Mouse (Mus musculus) heart, adult 2 months (tissue): ENCODE measurements around the gene Hspb9. TPM values are rescaled to one million over a fixed set of nuclear protein-coding genes. Genes with fewer than 3 reads are reported as not detected.

Experiments used
- DNase-seq, 2 experiments: peaks; one replicate each; pipeline ENCODE4 v3.0.0; 2021
- H3K27ac ChIP-seq: fragments of 200-600 bp; 2 replicates; pipeline ENCODE4 v1.8.1; 2022
- H3K27me3 ChIP-seq: fragments of 200-500 bp; 2 replicates; pipeline ENCODE4 v1.6.1; 2012; ENCODE audit warnings: mild to moderate bottlenecking, low read length, inconsistent platforms, mixed read lengths; ENCODE audit not compliant: control insufficient read depth, insufficient read depth
- H3K36me3 ChIP-seq: fragments of 200-500 bp; 2 replicates; pipeline ENCODE4 v1.6.1; 2012; ENCODE audit warnings: low read length, inconsistent platforms; ENCODE audit not compliant: control insufficient read depth, insufficient read depth
- H3K4me1 ChIP-seq: fragments of 200-500 bp; 2 replicates; pipeline ENCODE4 v1.6.1; 2011; ENCODE audit warnings: low read length; ENCODE audit not compliant: control insufficient read depth, insufficient read depth
- H3K4me3 ChIP-seq: fragments of 200-600 bp; 2 replicates; pipeline ENCODE4 v1.8.1; 2022
- H3K79me2 ChIP-seq: fragments of 200-500 bp; replicated peaks from 2 replicates; pipeline ENCODE4 v1.6.1; 2012; ENCODE audit warnings: mild to moderate bottlenecking, inconsistent platforms, low read length, moderate library complexity, mixed read lengths; ENCODE audit not compliant: control insufficient read depth, insufficient read depth
- H3K9ac ChIP-seq: fragments of 200-500 bp; 2 replicates; pipeline ENCODE4 v1.6.1; 2012; ENCODE audit warnings: low read depth, mild to moderate bottlenecking, control low read depth, inconsistent platforms, low read length, mixed read lengths
- CTCF ChIP-seq: fragments of 200-600 bp; IDR thresholded peaks from 2 replicates; pipeline ENCODE4 v1.8.1; 2022; ENCODE audit warnings: antibody characterized with exemption, mild to moderate bottlenecking, moderate library complexity
- EP300 ChIP-seq: fragments of 200-500 bp; IDR thresholded peaks from 2 replicates; pipeline ENCODE4 v1.6.1; 2011; ENCODE audit warnings: low read depth, low read length, control low read depth; ENCODE audit not compliant: insufficient read depth
- POLR2A ChIP-seq: fragments of 200-500 bp; IDR thresholded peaks from 2 replicates; pipeline ENCODE4 v1.6.1; 2011; ENCODE audit warnings: mild to moderate bottlenecking, low read depth, low read length, control low read depth; ENCODE audit not compliant: insufficient read depth
- WGBS: fragments of 180-500 bp; shearing (Covaris S2); methylation state at CpG from one replicate; pipeline ENCODE4 v1.1.7; 2018; 5-methylcytosine and 5-hydroxymethylcytosine counted together
- intact Hi-C: fragments of 180-260 bp; cut with DNase I; formaldehyde crosslinking; loops from one replicate; pipeline ENCODE4 v1.15.1; 2025
- polyA plus RNA-seq: library from polyadenylated mRNA; depleted of rRNA; stranded (reverse); fragments of >200 nt; gene quantifications from 2 replicates; pipeline ENCODE4 v1.2.3, GENCODE M21; 2012
- total RNA-seq, 2 experiments: library from RNA; stranded (reverse); gene quantifications; 2 replicates each; pipeline ENCODE4 v1.2.3; 2021

Hspb9 gene
- total and polyA plus RNA-seq, 3 experiments = 0.62 TPM; not detected in 2

DNA sequence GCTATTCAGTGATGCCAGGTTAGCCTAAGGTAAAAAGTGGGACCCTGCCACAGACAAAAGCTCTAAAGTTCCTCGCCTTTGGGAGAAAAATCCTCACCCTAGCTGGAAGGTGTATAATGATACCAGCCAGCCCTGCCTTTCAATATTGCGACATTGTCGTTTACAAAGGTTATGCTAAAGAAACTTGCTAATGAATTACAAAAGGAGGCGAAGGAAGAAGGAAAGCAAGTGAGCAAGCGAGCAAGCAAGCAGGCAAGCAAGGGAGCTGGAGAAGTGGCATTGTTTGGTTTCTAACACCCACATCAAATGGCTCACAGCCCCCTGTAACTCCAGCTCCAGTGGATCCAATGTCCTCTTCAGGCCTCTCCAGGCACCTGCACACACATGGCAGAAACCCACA lies 31.1 kb upstream of the Hspb9 start:
- 94% methylated on average over 5 of the region's 5 CpGs for WGBS
- H3K4me3 ChIP-seq = no peak overlapping the region
- H3K4me1 ChIP-seq = no peaks in the 10 kb centered on the region
- no peaks in the 10 kb centered on the region for H3K36me3 ChIP-seq
- no peak overlapping the region for H3K9ac ChIP-seq
- TF ChIP-seq CTCF (no peak), EP300 (no peak), POLR2A (no peak)
- no peaks in the 10 kb centered on the region for H3K27me3 ChIP-seq
- intact Hi-C loops = no loop called here
- H3K79me2 ChIP-seq = no peaks in the 10 kb centered on the region
- H3K27ac ChIP-seq = no peak overlapping the region
- DNase-seq = no peak

DNA sequence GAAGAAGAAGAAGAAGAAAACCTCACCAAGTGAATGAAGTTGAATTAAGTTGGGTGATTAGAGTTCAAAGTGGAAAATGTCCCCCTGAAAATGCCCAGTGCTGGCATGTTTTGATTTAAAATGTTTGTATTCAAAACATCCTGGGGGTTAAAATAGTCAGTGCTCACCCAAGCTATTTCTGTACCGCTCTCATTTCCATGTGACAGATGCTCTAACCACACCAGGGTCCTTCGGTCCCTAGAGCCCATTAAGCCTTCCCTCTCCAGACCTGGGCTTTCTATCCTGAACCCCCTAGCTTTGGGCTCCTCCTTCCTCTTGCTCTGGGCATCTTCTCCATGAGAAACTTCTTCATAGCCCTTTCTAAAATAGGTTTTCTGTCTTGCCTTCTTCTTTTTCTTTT lies 29.6 kb upstream of the Hspb9 start:
- TF ChIP-seq EP300 (no peak), CTCF (no peak)
- Histone ChIP-seq H3K9ac (no peak overlapping the region), H3K36me3 (no peaks in the 10 kb centered on the region), H3K27ac (no peak overlapping the region), H3K4me3 (no peak overlapping the region), H3K4me1 (no peaks in the 10 kb centered on the region), H3K79me2 (no peaks in the 10 kb centered on the region), H3K27me3 (no peaks in the 10 kb centered on the region)
- 67% methylated on average over 2 of the region's 2 CpGs for WGBS
- no peak for DNase-seq
- intact Hi-C loops = no loop called here

DNA sequence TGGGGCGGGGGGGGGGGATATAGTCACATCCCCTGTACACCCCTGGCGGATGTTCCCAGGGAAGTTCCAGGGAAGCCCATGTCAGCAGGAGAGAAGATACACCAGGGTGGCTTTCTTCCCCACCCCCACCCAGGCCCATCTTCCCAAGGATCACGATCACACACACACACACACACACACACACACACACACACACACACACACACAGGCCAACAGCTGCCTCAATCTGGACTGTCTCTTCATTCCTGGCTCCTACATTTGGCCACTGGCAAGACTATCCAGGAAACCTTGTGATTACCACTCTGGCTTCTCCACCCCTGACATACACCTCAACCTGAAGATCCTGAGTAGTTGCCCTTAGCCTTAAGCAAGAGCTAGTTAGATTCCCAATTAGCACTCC lies 28.3 kb upstream of the Hspb9 start:
- Histone ChIP-seq H3K9ac (no peak overlapping the region), H3K27me3 (no peaks in the 10 kb centered on the region), H3K4me3 (no peak overlapping the region), H3K36me3 (no peaks in the 10 kb centered on the region), H3K27ac (no peak overlapping the region), H3K4me1 (no peaks in the 10 kb centered on the region), H3K79me2 (no peaks in the 10 kb centered on the region)
- WGBS = 67% methylated on average over 3 of the region's 3 CpGs
- intact Hi-C loops = no loop called here
- DNase-seq = no peak
- TF ChIP-seq EP300 (no peak), CTCF (no peak), POLR2A (no peak)

DNA sequence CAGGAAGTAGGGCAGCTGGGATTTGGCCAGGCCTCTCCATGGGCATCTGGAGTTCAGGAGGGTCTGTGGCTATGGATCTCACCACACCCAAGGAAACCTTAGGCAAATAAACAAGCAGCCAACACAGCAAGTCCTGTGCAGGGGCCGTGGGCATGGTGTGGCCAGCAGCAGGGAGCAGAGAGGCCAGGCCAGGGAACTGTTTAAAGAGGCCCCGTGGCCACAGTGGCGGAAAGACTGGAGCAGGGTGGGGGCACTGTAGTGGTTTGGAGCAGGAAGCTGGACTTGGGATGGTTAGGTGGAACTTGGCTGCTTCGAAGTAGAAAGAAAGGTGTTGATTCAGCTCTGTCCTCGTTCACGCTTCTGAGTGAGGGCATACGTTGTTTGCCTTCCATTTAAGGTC lies 26.4 kb upstream of the Hspb9 start:
- no peak for DNase-seq
- Histone ChIP-seq H3K27ac (no peak overlapping the region), H3K9ac (no peak overlapping the region), H3K4me3 (no peak overlapping the region), H3K36me3 (no peaks in the 10 kb centered on the region), H3K4me1 (no peaks in the 10 kb centered on the region; the same call in 1 of the 2 replicates), H3K79me2 (no peaks in the 10 kb centered on the region), H3K27me3 (no peaks in the 10 kb centered on the region)
- intact Hi-C loops = no loop called here
- WGBS = 82% methylated on average over 7 of the region's 7 CpGs
- TF ChIP-seq EP300 = no peak
- no peak for TF ChIP-seq POLR2A
- no peak for TF ChIP-seq CTCF

DNA sequence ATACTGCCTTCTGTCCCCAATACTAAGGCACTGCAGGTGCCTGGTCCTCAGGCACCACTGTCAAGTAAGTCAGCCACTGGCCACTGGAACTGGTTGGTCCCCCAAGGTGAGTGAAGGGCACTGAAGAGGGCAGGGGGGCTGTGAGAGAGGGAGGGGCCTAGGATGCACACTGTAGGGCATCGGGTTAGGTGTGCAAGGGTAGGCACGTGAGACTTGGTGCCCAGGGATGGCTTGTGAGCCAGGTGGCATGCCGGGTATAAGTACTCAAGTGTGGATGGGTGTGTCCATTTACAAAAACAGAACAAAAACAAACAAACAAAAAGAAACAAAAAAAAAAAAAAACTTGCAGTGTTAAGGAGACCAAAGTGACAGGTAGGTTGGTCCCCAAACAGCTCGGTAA lies 25.2 kb upstream of the Hspb9 start:
- no peak for DNase-seq
- no peaks in the 10 kb centered on the region; the same call in 1 of the 2 replicates for H3K4me1 ChIP-seq
- H3K27ac ChIP-seq = no peak overlapping the region
- WGBS = 79% methylated on average over 4 of the region's 4 CpGs
- no peak for TF ChIP-seq CTCF
- TF ChIP-seq EP300 = no peak
- TF ChIP-seq POLR2A = no peak
- no peak overlapping the region for H3K4me3 ChIP-seq
- H3K9ac ChIP-seq = no peak overlapping the region
- H3K36me3 ChIP-seq = no peaks in the 10 kb centered on the region
- H3K27me3 ChIP-seq = no peaks in the 10 kb centered on the region
- no peaks in the 10 kb centered on the region for H3K79me2 ChIP-seq
- intact Hi-C loops = no loop called here

DNA sequence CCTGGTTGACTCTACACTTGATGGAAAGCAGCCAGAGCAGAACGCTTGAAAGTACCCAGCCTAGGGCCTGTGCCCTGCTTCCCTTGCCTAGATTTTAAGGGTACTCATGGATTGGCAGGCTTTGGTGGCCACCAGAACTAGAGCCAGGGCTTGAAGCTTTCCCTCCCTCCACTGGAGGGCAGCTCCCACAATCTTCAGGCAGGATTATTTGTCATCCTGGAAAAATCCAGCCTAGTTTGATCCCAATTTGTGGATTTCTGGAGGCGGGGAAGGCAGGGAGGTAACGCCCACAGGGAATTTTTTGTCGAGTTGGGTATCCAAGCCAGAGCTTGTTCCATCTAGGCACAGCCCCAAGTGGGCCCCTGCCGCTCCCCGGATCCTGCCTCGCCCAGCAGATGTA lies 23.3 kb upstream of the Hspb9 start:
- H3K9ac ChIP-seq = no peak overlapping the region
- DNase-seq = no peak
- intact Hi-C loops = no loop called here
- H3K27me3 ChIP-seq = no peaks in the 10 kb centered on the region
- H3K4me3 ChIP-seq = no peak overlapping the region
- H3K79me2 ChIP-seq = no peaks in the 10 kb centered on the region
- H3K4me1 ChIP-seq = no peaks in the 10 kb centered on the region; the same call in 1 of the 2 replicates
- no peaks in the 10 kb centered on the region for H3K36me3 ChIP-seq
- WGBS = 66% methylated on average over 7 of the region's 7 CpGs
- no peak overlapping the region for H3K27ac ChIP-seq
- TF ChIP-seq POLR2A (no peak), EP300 (no peak), CTCF (peak; percentile 29)
